Mouse (Mus musculus) ES-Bruce4 (cell line): Measurements from ENCODE around the gene Hhipl1.

Experiments used
- CTCF ChIP-seq: IDR thresholded peaks from one replicate; pipeline ENCODE4 v1.8.1; 2011; ENCODE audit warnings: low read depth, low read length
- EP300 ChIP-seq: IDR thresholded peaks from 2 replicates; pipeline ENCODE4 v1.6.1; 2011; ENCODE audit warnings: low read depth, low read length; ENCODE audit not compliant: insufficient read depth
- POLR2A ChIP-seq: IDR thresholded peaks from one replicate; pipeline ENCODE4 v1.8.1; 2011; ENCODE audit warnings: low read length; ENCODE audit not compliant: insufficient read depth

DNA sequence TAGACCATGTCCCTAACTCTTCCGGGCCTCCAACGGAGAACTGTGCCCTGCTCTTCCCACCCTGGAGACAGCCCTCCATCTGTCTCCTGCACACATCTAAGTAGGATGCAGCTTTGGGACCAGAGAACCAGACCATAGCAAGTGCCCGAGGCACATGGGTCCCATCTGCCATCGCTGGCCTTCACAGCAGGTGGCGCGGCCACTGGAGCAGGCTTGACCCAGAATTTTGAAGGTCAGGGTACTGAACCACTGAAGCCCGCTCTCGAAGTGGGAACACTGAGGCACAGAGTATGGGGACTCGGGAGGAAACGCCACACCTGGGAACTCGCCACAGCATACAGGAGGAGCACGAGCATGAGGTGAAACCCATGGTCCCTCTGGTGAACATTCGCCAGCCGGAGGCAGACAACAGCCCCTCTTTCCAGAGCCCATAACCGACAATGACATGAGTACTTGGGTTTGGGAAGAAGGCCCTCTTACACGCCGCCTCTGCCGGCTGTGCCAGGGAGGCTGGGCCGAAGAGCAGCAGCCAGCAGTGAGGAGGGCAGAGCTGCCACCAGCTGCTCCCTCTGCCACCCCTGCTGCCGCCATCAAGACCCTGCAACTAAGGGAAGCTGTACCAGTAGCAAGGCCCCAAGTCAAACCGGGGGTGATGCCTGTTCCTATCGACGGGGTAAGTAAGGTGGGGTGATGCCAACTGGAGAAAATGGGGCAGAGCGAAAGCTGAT lies 46.6 kb upstream of the Hhipl1 start:
- TF ChIP-seq POLR2A (no peak), CTCF (no peak), EP300 (no peak)
